Mouse (Mus musculus): ENCODE results near the gene Ncs1. TPM values are rescaled to one million over a fixed set of nuclear protein-coding genes. Genes with fewer than 3 reads are reported as not detected.

The Ncs1 gene
- 100 to 1,000 TPM; 207 to 245 (median 229) TPM for total RNA-seq (2022)

- DNase-seq (ENCODE audit: low spot score in 2 of 2), result peak; percentile 71 to 85
Observed at GRCm38 (mm10) chr2:31245491-31246141, at the start of gene Ncs1. TSS of gene Ncs1 (plus strand) at chr2:31245823.

DNA sequence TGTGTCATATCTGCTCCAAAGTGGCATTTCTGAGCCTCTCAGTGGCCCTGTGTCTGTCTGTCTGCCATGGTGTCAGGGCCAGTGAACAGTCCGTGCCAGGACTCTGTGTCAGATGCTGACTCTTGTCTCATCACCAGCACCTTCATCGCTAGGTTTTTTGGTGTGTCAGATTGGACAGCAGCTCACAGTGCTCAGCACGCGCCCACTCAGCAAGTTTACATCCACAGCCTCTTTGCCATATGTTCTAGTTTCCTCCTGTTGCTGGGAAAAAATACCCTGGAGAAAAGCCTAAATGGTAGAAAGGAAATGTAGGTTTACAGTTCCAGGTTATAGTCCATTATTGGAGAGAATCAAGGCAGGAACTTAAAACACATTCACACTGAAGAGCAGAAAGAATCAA, 47.0 kb upstream of the Ncs1 start:
- DNase-seq (ENCODE audit: low spot score in 2 of 2), result peak in 1 of 2 experiments; percentile 55

GRCm38 (mm10) chr2:31200051-31200450, 45.6 kb upstream of the Ncs1 start:
- DNase-seq (ENCODE audit: low spot score in 2 of 2), result no peak

DNA sequence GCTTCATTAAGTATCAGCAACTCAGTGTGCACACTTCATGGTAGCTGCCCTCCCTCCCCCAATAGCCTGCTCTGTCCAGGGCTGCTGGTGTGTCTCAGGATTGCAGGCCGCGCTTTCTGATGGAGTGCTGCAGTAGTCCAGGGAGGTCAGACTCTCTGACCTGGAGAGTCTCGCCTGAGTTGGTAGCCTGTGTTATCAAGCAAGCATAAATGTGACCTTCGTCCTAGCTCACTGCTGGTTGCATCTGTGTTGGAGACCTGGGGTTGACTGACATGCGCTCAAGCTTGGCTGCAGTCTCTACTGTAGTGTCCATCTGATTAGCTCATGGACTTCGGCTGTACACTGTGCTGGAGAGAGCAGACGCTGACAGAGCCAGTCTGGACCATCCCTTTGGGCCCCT, 43.8 kb upstream of the Ncs1 start:
- no peak for DNase-seq (ENCODE audit: low spot score in 2 of 2)

GRCm38 (mm10) chr2:31202357-31202756, 43.3 kb upstream of the Ncs1 start:
- no peak for DNase-seq (ENCODE audit: low spot score in 2 of 2)

GRCm38 (mm10) chr2:31202956-31203355, 42.7 kb upstream of the Ncs1 start:
- no peak for DNase-seq (ENCODE audit: low spot score in 2 of 2)

GRCm38 (mm10) chr2:31204677-31205076, 40.9 kb upstream of the Ncs1 start:
- no peak for DNase-seq (ENCODE audit: low spot score in 2 of 2)

DNA sequence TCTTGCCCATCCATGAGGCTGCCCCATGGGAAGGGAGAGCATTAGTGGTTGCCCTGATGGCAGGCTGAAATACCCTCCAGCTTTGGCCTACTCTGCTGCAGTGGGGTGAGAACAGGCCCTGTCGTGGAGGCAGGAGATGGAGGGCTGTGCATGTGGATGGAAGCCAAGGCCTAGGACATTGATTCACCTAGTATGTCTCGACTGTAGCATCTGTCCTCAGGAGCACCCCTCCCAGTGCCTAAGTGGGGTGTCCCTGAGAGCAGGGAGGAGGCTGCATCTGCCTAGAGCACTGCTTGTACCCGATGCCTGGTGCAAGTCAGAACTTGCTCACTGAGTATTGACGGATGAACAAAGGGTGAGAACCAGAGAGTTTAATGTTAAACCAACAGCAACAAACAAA, 39.4 kb upstream of the Ncs1 start:
- no peak for DNase-seq (ENCODE audit: low spot score in 2 of 2)

DNA sequence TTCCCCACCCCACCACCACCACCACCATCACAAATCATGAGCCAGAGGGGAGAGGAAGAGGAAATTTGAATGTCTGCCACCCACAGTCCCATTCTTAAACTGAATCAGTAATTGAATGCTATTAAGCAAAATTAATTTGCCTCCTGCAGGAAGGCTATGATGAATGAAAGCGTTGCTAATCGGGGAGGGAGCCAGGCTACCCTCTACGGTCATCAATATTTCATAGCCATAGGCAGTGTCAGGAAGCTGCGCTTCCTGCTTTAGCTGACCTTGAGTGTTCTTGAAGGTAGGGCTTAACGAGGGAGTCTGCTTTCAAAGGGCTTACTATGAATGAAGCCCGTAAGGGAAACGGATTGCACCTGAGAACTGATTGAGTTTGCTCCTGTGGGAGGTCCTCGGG, 38.7 kb upstream of the Ncs1 start:
- no peak for DNase-seq (ENCODE audit: low spot score in 2 of 2)

GRCm38 (mm10) chr2:31208544-31209142, 37.0 kb upstream of the Ncs1 start:
- no peak for DNase-seq (ENCODE audit: low spot score in 2 of 2)

DNA sequence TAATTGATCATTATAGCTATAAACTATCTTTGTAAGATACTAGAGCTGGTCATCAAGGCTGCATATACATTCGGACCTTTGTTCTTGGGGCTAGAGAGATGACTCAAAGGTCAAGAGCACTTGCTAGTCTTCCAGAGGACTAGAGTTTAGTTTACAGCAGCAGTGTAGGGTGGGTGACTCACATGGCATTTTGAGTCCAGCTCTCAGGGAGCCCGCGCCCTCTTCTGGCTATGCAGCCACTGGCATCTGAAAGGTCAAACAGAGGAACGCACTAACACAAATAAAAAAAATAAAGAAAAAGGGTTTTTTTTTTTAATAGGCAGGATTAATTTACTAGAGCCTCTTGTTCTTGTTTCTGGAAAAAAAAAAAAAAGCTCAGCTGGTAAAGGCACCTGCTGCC, 36.1 kb upstream of the Ncs1 start:
- no peak for DNase-seq (ENCODE audit: low spot score in 2 of 2)

DNA sequence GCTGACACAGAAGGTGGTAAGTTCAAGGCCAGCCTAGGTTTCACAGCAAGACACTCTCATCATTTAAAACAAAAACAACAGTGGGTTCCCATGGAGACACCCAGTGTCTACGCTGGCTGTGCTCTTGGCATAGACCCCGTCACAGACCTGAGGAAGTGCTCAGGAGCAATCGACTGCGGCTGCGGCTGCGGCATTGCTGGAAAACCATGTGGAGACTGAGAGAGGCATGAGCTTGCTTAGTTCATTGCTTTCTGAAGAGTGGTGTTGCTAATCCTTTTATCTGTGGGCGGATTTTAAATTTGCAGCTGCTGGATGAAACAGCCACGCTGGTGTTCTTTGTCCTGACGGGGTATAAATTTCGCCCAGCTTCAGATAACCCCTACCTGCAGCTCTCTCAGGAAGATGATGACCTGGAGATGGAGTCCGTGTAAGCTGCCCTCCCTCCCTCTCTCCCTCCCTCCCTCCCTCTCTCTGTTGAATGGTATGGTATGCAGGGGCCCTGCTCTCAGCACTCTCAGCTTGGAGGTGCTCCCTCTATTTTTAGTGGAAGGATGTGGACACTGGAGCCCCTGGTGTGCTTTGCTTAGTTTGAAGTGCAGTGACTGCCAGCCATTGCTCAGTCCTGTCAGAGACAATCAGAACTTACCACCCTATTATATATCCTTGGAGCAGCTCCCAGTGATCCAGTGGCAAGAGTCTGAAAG, 35.3 kb upstream of the Ncs1 start:
- DNase-seq (ENCODE audit: low spot score in 2 of 2), result no peak

GRCm38 (mm10) chr2:31211204-31211603, 34.4 kb upstream of the Ncs1 start:
- no peak for DNase-seq (ENCODE audit: low spot score in 2 of 2)

DNA sequence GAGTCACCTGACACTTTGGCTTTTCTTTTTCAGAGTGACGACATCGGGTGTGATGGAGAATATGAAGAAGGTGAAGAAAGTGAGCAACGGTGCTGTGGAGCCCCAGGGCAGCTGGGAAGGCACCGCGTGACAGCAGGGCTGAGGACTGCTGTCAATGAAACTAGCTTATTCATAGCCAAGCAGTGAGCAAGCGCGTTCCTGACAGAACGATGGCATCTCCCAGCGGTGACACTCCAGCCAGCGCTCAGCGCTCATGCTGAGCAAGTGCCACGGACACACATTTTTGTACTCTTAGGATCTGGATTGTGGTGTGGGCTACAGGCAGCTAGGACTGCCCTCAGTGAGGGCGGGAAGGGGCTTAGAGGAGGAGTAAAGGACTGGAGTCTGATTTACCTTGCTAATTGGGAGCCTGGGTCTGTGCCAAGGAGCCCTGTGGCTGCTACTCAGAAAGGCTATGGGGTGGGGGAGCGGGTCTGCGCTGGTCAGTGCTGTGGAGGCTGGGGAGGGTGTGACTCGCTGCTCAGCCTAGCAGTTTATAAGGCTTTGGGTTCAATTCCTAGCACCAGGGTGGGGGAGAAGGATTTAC, 31.3 kb upstream of the Ncs1 start:
- no peak for DNase-seq (ENCODE audit: low spot score in 2 of 2)

GRCm38 (mm10) chr2:31218611-31219010, 27.0 kb upstream of the Ncs1 start:
- DNase-seq (ENCODE audit: low spot score in 2 of 2), result no peak

GRCm38 (mm10) chr2:31219470-31219869, 26.2 kb upstream of the Ncs1 start:
- no peak for DNase-seq (ENCODE audit: low spot score in 2 of 2)

DNA sequence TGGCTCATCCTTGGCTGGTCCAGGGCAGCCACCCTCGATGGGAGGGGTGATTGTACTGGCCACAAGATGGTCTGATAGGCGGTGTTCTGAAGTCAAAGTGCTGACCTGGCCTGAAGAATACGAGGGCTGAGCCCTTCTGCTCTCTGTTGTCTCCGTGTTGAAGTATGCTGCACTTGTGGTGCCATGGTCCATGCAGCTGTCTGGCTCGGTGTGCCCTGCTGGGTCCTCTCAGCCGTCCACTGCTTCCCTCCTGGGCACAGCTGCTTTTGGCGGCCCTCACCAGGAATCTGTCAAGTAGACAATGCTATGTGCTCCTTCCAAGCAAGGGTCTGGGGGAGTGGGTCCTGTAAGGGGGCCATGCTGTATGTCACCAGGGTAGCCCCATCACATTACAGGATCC, 24.8 kb upstream of the Ncs1 start:
- no peak for DNase-seq (ENCODE audit: low spot score in 2 of 2)

DNA sequence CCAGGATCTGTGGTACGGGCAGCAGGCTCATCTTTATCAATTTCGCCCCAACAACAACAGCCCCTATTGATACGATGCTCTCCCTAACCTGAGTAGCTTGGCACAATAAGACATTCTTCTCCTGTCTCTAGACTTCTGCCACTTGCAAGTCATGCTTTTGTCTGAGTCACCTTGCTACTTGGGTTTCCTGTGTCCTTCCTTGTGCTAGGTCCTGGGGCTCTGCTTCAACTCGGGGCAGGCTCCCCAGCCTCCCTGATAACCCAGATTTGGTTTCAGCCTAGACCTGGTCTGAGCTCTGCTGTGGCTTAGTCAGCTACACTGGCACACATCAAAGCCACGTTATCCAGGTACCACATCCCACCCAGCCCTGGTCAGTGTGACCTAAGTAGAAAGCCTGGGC, 24.0 kb upstream of the Ncs1 start:
- no peak for DNase-seq (ENCODE audit: low spot score in 2 of 2)

DNA sequence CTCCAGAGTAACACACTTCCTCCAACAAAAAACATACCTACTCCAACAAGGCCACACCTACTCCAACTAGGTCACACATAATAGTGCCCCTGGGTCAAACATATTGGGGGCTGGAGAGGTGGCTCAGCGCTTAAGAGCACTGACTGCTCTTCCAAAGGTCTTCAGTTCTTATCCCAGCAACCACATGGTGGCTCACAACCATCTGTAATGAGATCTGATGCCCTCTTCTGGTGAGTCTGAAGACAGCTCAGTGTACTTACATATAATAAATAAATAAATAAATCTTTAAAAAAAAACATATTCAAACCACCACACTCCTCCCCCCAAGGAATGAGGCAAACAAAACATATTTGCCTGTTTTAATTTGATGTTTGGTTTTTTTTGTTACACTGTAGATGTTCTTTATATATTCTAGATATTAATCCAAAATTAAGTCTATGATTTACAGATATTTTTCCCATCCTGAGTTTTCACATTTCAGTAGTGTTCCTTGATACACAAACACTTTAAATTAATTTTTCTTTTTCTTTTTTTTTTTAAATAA, 16.8 kb upstream of the Ncs1 start:
- DNase-seq (ENCODE audit: low spot score in 2 of 2), result no peak

DNA sequence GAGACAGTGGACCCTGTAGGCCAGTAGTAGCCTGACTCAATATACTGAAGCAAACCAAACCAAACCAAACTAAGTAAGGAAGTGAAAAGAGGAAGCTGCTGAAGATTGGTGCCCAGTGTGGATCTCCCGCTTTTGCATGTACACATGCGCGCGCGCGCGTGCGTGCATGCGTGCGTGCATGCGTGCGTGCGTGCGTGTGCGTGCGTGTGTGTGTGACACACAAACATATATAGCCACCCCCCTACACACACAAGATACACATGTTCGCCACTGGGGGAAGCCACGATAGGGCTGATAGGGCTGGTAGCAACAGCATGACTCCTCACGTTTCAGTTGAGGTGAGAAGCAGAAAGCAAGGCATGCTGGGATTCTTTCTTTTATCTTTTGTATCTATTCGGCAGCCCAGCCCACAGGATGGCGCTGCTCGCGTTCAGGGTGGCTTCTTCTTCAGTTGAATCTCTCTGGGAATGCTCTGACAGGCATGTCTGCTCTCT, 6.4 kb upstream of the Ncs1 start:
- no peak for DNase-seq (ENCODE audit: low spot score in 2 of 2)

- DNase-seq (ENCODE audit: low spot score in 2 of 2), result no peak
Observed at GRCm38 (mm10) chr2:31239833-31240232, 5.8 kb upstream of the Ncs1 start.

DNA sequence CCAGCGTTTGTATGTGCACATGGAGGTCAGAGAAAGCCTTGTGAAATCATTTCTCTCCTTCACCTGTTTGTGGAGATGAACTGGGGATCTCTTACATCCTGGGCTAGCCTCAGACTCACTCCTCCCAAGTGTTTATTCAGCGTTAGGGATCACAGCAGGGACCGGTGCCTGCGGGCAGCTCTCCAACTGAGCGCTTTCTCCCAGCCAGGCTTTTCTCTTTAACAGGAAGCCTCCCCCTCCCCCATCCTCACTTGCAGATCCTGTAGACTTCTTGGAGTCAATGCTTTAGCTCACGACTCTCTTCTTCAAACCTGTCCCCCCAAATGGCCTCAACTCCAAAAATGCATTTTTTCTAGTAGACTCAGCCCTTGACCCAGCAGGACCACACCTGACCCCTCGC, 4.0 kb upstream of the Ncs1 start:
- no peak for DNase-seq (ENCODE audit: low spot score in 2 of 2)
